Mouse (Mus musculus): ENCODE measurements at regions not wholly inside any gene's neighbourhood (a gene's known extent, or its start where the extent isn't known, plus 50 kb on each side); places are given as distances from the start of the nearest gene placed in this dataset.

DNA sequence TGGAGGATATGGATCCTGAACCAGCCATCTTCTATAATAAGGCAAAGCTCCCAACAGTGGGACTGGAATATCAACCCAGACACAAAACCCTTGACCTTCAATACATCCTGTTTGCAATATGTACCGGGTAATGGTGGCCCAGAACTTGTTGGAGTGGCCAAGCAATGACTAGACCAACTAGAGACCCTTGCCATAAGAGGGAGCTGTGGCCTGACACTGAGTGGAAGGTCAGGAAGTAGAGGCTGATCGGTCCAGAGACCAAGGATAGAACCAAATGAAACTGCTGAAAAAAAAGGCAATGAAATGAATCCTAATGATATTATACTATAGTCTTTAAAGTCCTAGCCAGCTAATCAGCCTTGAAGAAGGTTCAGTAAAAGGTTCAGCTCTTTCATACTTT lies 57.2 kb upstream of the Cav2 start:
- ATAC-seq (ENCODE audit: poor library complexity, severe bottlenecking), result no peak

DNA sequence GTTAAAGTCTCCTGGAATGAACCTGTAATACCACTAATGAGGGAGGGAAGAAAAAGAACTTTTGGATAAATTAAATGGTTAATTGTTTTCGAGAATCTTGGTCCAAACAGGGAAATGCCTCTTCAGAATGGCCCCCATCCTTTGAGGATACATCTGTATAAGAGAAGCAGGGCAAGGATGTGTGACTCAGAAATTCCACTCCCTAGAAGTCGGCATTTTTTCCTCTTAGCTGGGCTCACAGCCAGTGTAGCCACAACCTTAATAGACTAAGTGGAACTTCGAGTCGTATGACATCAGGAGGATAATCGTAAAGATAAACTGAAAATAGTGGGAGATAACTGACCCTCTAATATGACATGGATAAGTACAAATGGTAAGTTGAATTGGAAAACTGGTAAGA lies 56.1 kb upstream of the Cav2 start:
- ATAC-seq (ENCODE audit: poor library complexity, severe bottlenecking), result no peak

DNA sequence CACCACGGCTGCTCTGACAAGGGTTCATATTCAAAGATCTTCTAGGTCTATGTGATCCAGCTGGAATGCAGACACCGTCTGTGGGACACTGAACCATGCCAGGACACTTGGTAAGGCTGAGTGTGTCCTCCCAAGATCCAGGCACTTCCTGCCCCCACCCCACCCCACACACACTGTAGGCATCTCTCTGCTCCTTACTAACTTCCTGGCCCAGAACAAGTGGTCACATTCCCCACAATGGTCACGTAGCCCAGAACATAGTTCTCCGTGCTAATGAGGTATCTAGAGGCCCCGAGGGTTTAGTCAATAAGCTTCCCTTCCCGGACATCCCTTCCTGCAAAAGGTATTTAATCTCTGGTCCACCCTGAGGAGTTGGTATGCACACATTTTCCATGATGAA lies 54.5 kb upstream of the Cav2 start:
- no peak for ATAC-seq (ENCODE audit: poor library complexity, severe bottlenecking)

Measured in megakaryocyte, adult 5-6 weeks (primary cell).